Mouse (Mus musculus): ENCODE measurements at regions not wholly inside any gene's neighbourhood (a gene's known extent, or its start where the extent isn't known, plus 50 kb on each side); places are given as distances from the start of the nearest gene placed in this dataset.

GRCm38 (mm10) chr10:84000436-84001208 is 278.0 kb downstream of the 1500009L16Rik start:
- H3K4me3 ChIP-seq (ENCODE audit: low read depth, low read length), result no peak overlapping the region
- no peak for DNase-seq (ENCODE audit: low spot score)
- no peak for ATAC-seq (replicated peaks; ENCODE audit: insufficient number of reproducible peaks, low FRiP score, low TSS enrichment, low read depth)
- no peaks in the 10 kb centered on the region; the same call in 1 of the 2 replicates for H3K4me1 ChIP-seq (ENCODE audit: control insufficient read depth, insufficient read depth, low read length)
- H3K9ac ChIP-seq (replicated peaks; ENCODE audit: low read length), result no peak overlapping the region
- H3K36me3 ChIP-seq (replicated peaks; ENCODE audit: control insufficient read depth, insufficient read depth, low read depth, low read length), result no peaks in the 10 kb centered on the region
- 64% methylated on average over 7 of the region's 7 CpGs for WGBS
- H3K9me3 ChIP-seq (replicated peaks; ENCODE audit: control insufficient read depth, low read length), result no peaks in the 10 kb centered on the region
- H3K27me3 ChIP-seq (ENCODE audit: control insufficient read depth, insufficient read depth, low read length), result no peaks in the 10 kb centered on the region
- no peak overlapping the region for H3K27ac ChIP-seq (replicated peaks; ENCODE audit: low read depth, low read length)
- no peak overlapping the region for H3K4me2 ChIP-seq (ENCODE audit: low read depth, low read length)

- Histone ChIP-seq H3K27ac (replicated peaks; ENCODE audit: low read depth, low read length) (no peak overlapping the region), H3K9me3 (replicated peaks; ENCODE audit: control insufficient read depth, low read length) (no peaks in the 10 kb centered on the region), H3K27me3 (ENCODE audit: control insufficient read depth, insufficient read depth, low read length) (no peaks in the 10 kb centered on the region), H3K36me3 (replicated peaks; ENCODE audit: control insufficient read depth, insufficient read depth, low read depth, low read length) (no peaks in the 10 kb centered on the region), H3K4me1 (ENCODE audit: control insufficient read depth, insufficient read depth, low read length) (no peaks in the 10 kb centered on the region), H3K4me3 (ENCODE audit: low read depth, low read length) (no peak overlapping the region), H3K4me2 (ENCODE audit: low read depth, low read length) (no peak overlapping the region), H3K9ac (replicated peaks; ENCODE audit: low read length) (no peak overlapping the region)
- DNase-seq (ENCODE audit: low spot score) (no peak), ATAC-seq (replicated peaks; ENCODE audit: insufficient number of reproducible peaks, low FRiP score, low TSS enrichment, low read depth) (no peak)
- 87% methylated on average over 2 of the region's 2 CpGs for WGBS
These were observed 280.1 kb downstream of the 1500009L16Rik start for GRCm38 (mm10) chr10:84002744-84003143.

- no peak overlapping the region for H3K4me2 ChIP-seq (ENCODE audit: low read depth, low read length)
- ATAC-seq (replicated peaks; ENCODE audit: insufficient number of reproducible peaks, low FRiP score, low TSS enrichment, low read depth), result no peak
- DNase-seq (ENCODE audit: low spot score), result no peak
- no peaks in the 10 kb centered on the region for H3K4me1 ChIP-seq (ENCODE audit: control insufficient read depth, insufficient read depth, low read length)
- H3K9ac ChIP-seq (replicated peaks; ENCODE audit: low read length), result no peak overlapping the region
- H3K36me3 ChIP-seq (replicated peaks; ENCODE audit: control insufficient read depth, insufficient read depth, low read depth, low read length), result no peaks in the 10 kb centered on the region
- no peak overlapping the region for H3K4me3 ChIP-seq (ENCODE audit: low read depth, low read length)
- no peaks in the 10 kb centered on the region for H3K9me3 ChIP-seq (replicated peaks; ENCODE audit: control insufficient read depth, low read length)
- H3K27me3 ChIP-seq (ENCODE audit: control insufficient read depth, insufficient read depth, low read length), result no peaks in the 10 kb centered on the region
- 65% methylated on average over 8 of the region's 8 CpGs for WGBS
- H3K27ac ChIP-seq (replicated peaks; ENCODE audit: low read depth, low read length), result no peak overlapping the region
These were observed 281.0 kb downstream of the 1500009L16Rik start for GRCm38 (mm10) chr10:84003601-84004149.

GRCm38 (mm10) chr10:84008923-84009322 is 286.3 kb downstream of the 1500009L16Rik start:
- 81% methylated on average over 4 of the region's 4 CpGs for WGBS
- H3K4me3 ChIP-seq (ENCODE audit: low read depth, low read length), result no peak overlapping the region
- DNase-seq (ENCODE audit: low spot score) (no peak), ATAC-seq (replicated peaks; ENCODE audit: insufficient number of reproducible peaks, low FRiP score, low TSS enrichment, low read depth) (no peak)
- H3K4me1 ChIP-seq (ENCODE audit: control insufficient read depth, insufficient read depth, low read length), result no peaks in the 10 kb centered on the region
- H3K27ac ChIP-seq (replicated peaks; ENCODE audit: low read depth, low read length), result no peak overlapping the region
- H3K4me2 ChIP-seq (ENCODE audit: low read depth, low read length), result no peak overlapping the region
- no peaks in the 10 kb centered on the region for H3K27me3 ChIP-seq (ENCODE audit: control insufficient read depth, insufficient read depth, low read length)
- no peaks in the 10 kb centered on the region for H3K9me3 ChIP-seq (replicated peaks; ENCODE audit: control insufficient read depth, low read length)
- H3K9ac ChIP-seq (replicated peaks; ENCODE audit: low read length), result no peak overlapping the region
- no peaks in the 10 kb centered on the region for H3K36me3 ChIP-seq (replicated peaks; ENCODE audit: control insufficient read depth, insufficient read depth, low read depth, low read length)

- WGBS, result 11% methylated on average over 9 of the region's 9 CpGs
- Histone ChIP-seq H3K4me2 (ENCODE audit: low read depth, low read length) (no peak overlapping the region), H3K36me3 (replicated peaks; ENCODE audit: control insufficient read depth, insufficient read depth, low read depth, low read length) (no peaks in the 10 kb centered on the region), H3K4me1 (ENCODE audit: control insufficient read depth, insufficient read depth, low read length) (peaks cover 6% of the 10 kb centered on the region; the same call in 1 of the 2 replicates), H3K9me3 (replicated peaks; ENCODE audit: control insufficient read depth, low read length) (no peaks in the 10 kb centered on the region), H3K9ac (replicated peaks; ENCODE audit: low read length) (no peak overlapping the region), H3K27ac (replicated peaks; ENCODE audit: low read depth, low read length) (no peak overlapping the region), H3K4me3 (ENCODE audit: low read depth, low read length) (no peak overlapping the region), H3K27me3 (ENCODE audit: control insufficient read depth, insufficient read depth, low read length) (no peaks in the 10 kb centered on the region)
- no peak for ATAC-seq (replicated peaks; ENCODE audit: insufficient number of reproducible peaks, low FRiP score, low TSS enrichment, low read depth)
- peak; percentile 89 for DNase-seq (ENCODE audit: low spot score)
These were observed 296.7 kb downstream of the 1500009L16Rik start for GRCm38 (mm10) chr10:84019381-84019780.

- Histone ChIP-seq H3K4me3 (ENCODE audit: low read depth, low read length) (no peak overlapping the region), H3K27ac (replicated peaks; ENCODE audit: low read depth, low read length) (no peak overlapping the region), H3K4me2 (ENCODE audit: low read depth, low read length) (no peak overlapping the region), H3K9ac (replicated peaks; ENCODE audit: low read length) (no peak overlapping the region), H3K36me3 (replicated peaks; ENCODE audit: control insufficient read depth, insufficient read depth, low read depth, low read length) (no peaks in the 10 kb centered on the region), H3K27me3 (ENCODE audit: control insufficient read depth, insufficient read depth, low read length) (no peaks in the 10 kb centered on the region), H3K9me3 (replicated peaks; ENCODE audit: control insufficient read depth, low read length) (no peaks in the 10 kb centered on the region), H3K4me1 (ENCODE audit: control insufficient read depth, insufficient read depth, low read length) (peaks cover 6% of the 10 kb centered on the region; the same call in 1 of the 2 replicates)
- DNase-seq (ENCODE audit: low spot score), result peak; percentile 70
- ATAC-seq (replicated peaks; ENCODE audit: insufficient number of reproducible peaks, low FRiP score, low TSS enrichment, low read depth), result no peak
- 36% methylated on average over 10 of the region's 10 CpGs for WGBS
These were observed 297.5 kb downstream of the 1500009L16Rik start for GRCm38 (mm10) chr10:84020023-84020620.

GRCm38 (mm10) chr10:84021167-84022120 is 298.8 kb downstream of the 1500009L16Rik start:
- H3K27me3 ChIP-seq (ENCODE audit: control insufficient read depth, insufficient read depth, low read length), result no peaks in the 10 kb centered on the region
- no peak overlapping the region for H3K9ac ChIP-seq (replicated peaks; ENCODE audit: low read length)
- ATAC-seq (replicated peaks; ENCODE audit: insufficient number of reproducible peaks, low FRiP score, low TSS enrichment, low read depth) (no peak), DNase-seq (ENCODE audit: low spot score) (peak; percentile 59)
- WGBS, result 59% methylated on average over 12 of the region's 12 CpGs
- H3K36me3 ChIP-seq (replicated peaks; ENCODE audit: control insufficient read depth, insufficient read depth, low read depth, low read length), result no peaks in the 10 kb centered on the region
- H3K4me1 ChIP-seq (ENCODE audit: control insufficient read depth, insufficient read depth, low read length), result peaks cover 6% of the 10 kb centered on the region; the same call in 1 of the 2 replicates
- no peaks in the 10 kb centered on the region for H3K9me3 ChIP-seq (replicated peaks; ENCODE audit: control insufficient read depth, low read length)
- no peak overlapping the region for H3K4me3 ChIP-seq (ENCODE audit: low read depth, low read length)
- no peak overlapping the region for H3K4me2 ChIP-seq (ENCODE audit: low read depth, low read length)
- no peak overlapping the region for H3K27ac ChIP-seq (replicated peaks; ENCODE audit: low read depth, low read length)

Measured in embryonic facial prominence, embryonic 11.5 days (tissue).